Mouse (Mus musculus): Measurements from ENCODE around the gene BC030867. TPM values are rescaled to one million over a fixed set of nuclear protein-coding genes. Genes with fewer than 3 reads are reported as not detected.
A peak's percentile ranks its signal among the peaks of the same experiment; 100 is the strongest.

BC030867 gene
- polyA plus RNA-seq, 1 experiment: 31.8 TPM

GRCm38 (mm10) chr11:102294887-102295597, 46.4 kb downstream of the BC030867 start:
- peak overlapping the region; percentile 88 for H3K27ac ChIP-seq (ENCODE audit: control insufficient read depth, insufficient read depth, low read depth, low read length)
- TF ChIP-seq POLR2A (IDR thresholded peaks at IDR 0.05; ENCODE audit: control insufficient read depth, low read depth, low read length) (no peak), CTCF (IDR thresholded peaks at IDR 0.05; ENCODE audit: control insufficient read depth, insufficient read depth, insufficient replicate concordance, low read depth, low read length) (no peak)

GRCm38 (mm10) chr11:102295598-102296471, 47.2 kb downstream of the BC030867 start:
- no peak for TF ChIP-seq CTCF (IDR thresholded peaks at IDR 0.05; ENCODE audit: control insufficient read depth, insufficient read depth, insufficient replicate concordance, low read depth, low read length)
- TF ChIP-seq POLR2A (IDR thresholded peaks at IDR 0.05; ENCODE audit: control insufficient read depth, low read depth, low read length): no peak
- Histone ChIP-seq H3K27me3 (ENCODE audit: control insufficient read depth, insufficient read depth, low read length) (no peaks in the 10 kb centered on the region), H3K4me1 (ENCODE audit: control insufficient read depth, insufficient read depth, low read length) (peaks cover 16% of the 10 kb centered on the region), H3K27ac (ENCODE audit: control insufficient read depth, insufficient read depth, low read depth, low read length) (peak overlapping the region; percentile 88), H3K36me3 (ENCODE audit: control insufficient read depth, insufficient read depth, low read length) (peaks cover 2% of the 10 kb centered on the region; the same call in 1 of the 2 replicates), H3K4me3 (ENCODE audit: control insufficient read depth, low read depth, low read length) (peak overlapping the region; percentile 93)

More at GRCm38 (mm10) chr11:102294887-102295597, 46.4 kb downstream of the BC030867 start:
- Histone ChIP-seq H3K4me3 (ENCODE audit: control insufficient read depth, low read depth, low read length) (peak overlapping the region; percentile 93), H3K27me3 (ENCODE audit: control insufficient read depth, insufficient read depth, low read length) (no peaks in the 10 kb centered on the region), H3K4me1 (ENCODE audit: control insufficient read depth, insufficient read depth, low read length) (peaks cover 16% of the 10 kb centered on the region), H3K36me3 (ENCODE audit: control insufficient read depth, insufficient read depth, low read length) (peaks cover 2% of the 10 kb centered on the region; the same call in 1 of the 2 replicates)

DNA sequence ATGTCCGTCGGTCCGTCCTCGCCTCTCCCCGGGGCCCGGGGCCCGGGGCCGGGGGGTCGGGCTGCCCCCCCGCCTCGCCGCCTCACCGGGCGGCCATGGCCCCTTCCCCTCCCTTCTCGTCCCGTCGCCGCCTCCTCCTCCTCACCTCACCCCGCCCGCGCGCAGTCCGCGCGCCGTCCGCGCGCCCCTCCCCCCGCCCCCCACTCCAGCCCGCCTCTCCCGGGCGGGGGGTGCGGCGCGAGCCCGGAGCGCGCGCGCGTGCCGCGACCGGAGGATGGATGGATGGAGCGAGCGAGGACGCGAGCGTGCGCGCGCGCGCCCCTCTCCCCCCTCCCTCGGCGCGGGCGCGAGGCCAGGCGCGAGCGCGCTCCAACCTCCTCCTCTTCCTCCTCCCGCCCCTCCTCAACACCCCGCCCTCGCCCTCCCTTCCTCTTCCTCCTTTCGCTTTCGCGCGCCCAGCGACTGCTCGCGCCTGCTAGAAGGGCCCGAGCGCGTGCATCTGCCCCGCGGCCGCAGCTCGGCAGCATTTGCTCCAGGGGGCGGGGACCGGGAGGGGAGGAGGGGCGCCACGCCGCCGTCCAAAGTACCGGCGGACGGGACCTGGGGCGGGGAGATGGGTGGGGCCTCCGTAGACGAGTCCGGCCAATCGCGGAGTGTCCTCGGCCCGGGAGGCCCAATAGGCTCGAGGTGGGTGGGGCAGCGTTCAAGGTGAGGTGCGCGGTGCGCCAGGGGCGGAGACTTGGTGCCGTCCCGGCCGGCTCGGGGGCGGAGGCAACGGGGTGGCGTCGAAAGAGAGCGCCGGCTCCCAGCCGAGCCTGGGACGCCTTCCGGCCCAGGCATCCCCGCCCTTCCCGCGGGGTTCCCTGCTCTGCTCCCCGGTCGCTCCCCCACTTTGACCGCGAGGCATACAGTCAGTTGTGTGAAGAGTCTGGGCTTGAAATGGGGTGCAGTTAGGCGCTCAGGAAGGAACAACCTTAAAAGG, 48.1 kb downstream of the BC030867 start, which contains the start of gene Atxn7l3:
Gene Atxn7l3 (minus strand): TSS at position 141 of the 982 bp plus-strand sequence.
- TF ChIP-seq POLR2A (IDR thresholded peaks at IDR 0.05; ENCODE audit: control insufficient read depth, low read depth, low read length): peak; percentile 76
- no peak for TF ChIP-seq CTCF (IDR thresholded peaks at IDR 0.05; ENCODE audit: control insufficient read depth, insufficient read depth, insufficient replicate concordance, low read depth, low read length)
- H3K4me3 ChIP-seq (ENCODE audit: control insufficient read depth, low read depth, low read length): peak within 1 kb of the TSS; percentile 93
- H3K36me3 ChIP-seq (ENCODE audit: control insufficient read depth, insufficient read depth, low read length): no peaks in the 10 kb centered on the region; the same call in 1 of the 2 replicates

DNA sequence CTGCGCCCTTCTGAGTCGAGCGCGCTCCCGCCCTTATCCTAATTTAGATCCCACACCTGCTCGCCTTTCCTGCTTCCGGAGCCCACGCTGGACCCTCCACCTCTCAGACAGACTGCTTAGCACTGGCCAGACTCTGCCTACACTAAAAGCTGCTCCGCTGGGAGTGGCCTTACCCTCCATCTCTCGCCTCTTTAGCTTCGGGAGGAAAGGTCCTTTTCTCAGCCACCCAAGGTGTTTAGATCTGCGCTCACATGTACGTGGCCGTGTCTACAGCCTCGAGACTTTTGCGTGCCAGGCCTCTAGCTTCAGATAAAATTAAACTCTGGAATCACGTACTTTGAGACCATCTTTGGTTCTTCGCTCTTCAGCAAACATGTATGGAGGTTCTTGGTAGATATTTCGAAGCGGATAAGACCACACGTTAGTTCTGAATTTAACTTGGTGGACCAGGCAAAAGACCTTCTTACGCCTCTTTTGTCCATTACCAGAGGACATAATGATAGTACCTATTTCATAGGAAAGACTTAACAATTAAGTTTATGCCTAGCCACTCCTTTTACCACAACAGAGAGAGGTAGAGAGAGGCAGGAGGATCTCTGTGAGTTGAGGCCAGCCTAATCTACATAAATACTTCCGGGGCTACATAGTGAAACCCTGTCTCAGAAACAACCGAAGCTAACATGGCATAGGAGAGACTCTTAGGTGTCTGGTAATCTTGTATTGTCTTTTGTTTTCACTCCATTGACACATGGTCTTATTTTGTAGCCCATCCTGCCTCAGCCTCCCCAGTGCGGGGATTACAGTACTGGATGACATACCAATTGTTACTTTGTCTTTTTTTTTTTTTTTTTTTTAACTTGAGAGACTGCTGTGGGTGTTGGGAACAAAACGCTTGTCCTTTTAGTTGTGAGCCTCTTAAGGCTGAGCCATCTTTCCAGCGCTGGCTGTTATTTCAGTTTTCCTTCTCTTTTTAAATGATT, 49.2 kb downstream of the BC030867 start:
- Histone ChIP-seq H3K4me3 (ENCODE audit: control insufficient read depth, low read depth, low read length) (peak overlapping the region; percentile 75), H3K27me3 (ENCODE audit: control insufficient read depth, insufficient read depth, low read length) (no peaks in the 10 kb centered on the region), H3K4me1 (ENCODE audit: control insufficient read depth, insufficient read depth, low read length) (peaks cover 16% of the 10 kb centered on the region), H3K36me3 (ENCODE audit: control insufficient read depth, insufficient read depth, low read length) (no peaks in the 10 kb centered on the region), H3K27ac (ENCODE audit: control insufficient read depth, insufficient read depth, low read depth, low read length) (peak overlapping the region; percentile 60)
- TF ChIP-seq CTCF (IDR thresholded peaks at IDR 0.05; ENCODE audit: control insufficient read depth, insufficient read depth, insufficient replicate concordance, low read depth, low read length) (no peak), POLR2A (IDR thresholded peaks at IDR 0.05; ENCODE audit: control insufficient read depth, low read depth, low read length) (no peak)

More for the DNA sequence above, 48.1 kb downstream of the BC030867 start, which contains the start of gene Atxn7l3:
- Histone ChIP-seq H3K4me1 (ENCODE audit: control insufficient read depth, insufficient read depth, low read length) (peaks cover 16% of the 10 kb centered on the region), H3K27me3 (ENCODE audit: control insufficient read depth, insufficient read depth, low read length) (no peaks in the 10 kb centered on the region), H3K27ac (ENCODE audit: control insufficient read depth, insufficient read depth, low read depth, low read length) (peak within 1 kb of the TSS; percentile 88)

DNA sequence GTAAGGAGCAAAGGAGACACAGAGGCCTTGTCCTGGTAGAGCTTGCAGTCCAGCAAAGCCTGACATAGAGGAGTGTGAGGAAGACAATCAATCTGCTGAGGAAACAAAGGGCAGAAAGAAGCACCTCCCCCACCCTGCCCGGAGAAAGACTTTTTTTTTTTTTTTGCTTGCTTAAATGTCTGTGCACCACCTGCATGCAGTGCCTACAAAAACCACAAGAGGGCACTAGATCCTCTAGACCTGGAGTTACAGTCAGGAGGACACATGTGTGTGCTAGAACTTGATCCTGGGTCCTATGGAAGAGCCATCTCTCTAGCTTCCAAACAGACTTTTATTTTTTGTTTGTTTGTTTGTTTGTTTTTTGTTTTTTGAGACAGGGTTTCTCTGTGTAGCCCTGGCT, 51.2 kb downstream of the BC030867 start:
- H3K4me1 ChIP-seq (ENCODE audit: control insufficient read depth, insufficient read depth, low read length): peaks cover 15% of the 10 kb centered on the region
- peak; percentile 18; the same call in 1 of the 2 replicates for TF ChIP-seq CTCF (IDR thresholded peaks at IDR 0.05; ENCODE audit: control insufficient read depth, insufficient read depth, insufficient replicate concordance, low read depth, low read length)
- TF ChIP-seq POLR2A (IDR thresholded peaks at IDR 0.05; ENCODE audit: control insufficient read depth, low read depth, low read length): no peak
- H3K4me3 ChIP-seq (ENCODE audit: control insufficient read depth, low read depth, low read length): no peak overlapping the region
- H3K27me3 ChIP-seq (ENCODE audit: control insufficient read depth, insufficient read depth, low read length): no peaks in the 10 kb centered on the region
- H3K27ac ChIP-seq (ENCODE audit: control insufficient read depth, insufficient read depth, low read depth, low read length): no peak overlapping the region
- no peaks in the 10 kb centered on the region for H3K36me3 ChIP-seq (ENCODE audit: control insufficient read depth, insufficient read depth, low read length)

Data from testis, adult 2 months (tissue).